Mouse (Mus musculus): ENCODE results near the gene Slc32a1.

Slc32a1 gene

DNA sequence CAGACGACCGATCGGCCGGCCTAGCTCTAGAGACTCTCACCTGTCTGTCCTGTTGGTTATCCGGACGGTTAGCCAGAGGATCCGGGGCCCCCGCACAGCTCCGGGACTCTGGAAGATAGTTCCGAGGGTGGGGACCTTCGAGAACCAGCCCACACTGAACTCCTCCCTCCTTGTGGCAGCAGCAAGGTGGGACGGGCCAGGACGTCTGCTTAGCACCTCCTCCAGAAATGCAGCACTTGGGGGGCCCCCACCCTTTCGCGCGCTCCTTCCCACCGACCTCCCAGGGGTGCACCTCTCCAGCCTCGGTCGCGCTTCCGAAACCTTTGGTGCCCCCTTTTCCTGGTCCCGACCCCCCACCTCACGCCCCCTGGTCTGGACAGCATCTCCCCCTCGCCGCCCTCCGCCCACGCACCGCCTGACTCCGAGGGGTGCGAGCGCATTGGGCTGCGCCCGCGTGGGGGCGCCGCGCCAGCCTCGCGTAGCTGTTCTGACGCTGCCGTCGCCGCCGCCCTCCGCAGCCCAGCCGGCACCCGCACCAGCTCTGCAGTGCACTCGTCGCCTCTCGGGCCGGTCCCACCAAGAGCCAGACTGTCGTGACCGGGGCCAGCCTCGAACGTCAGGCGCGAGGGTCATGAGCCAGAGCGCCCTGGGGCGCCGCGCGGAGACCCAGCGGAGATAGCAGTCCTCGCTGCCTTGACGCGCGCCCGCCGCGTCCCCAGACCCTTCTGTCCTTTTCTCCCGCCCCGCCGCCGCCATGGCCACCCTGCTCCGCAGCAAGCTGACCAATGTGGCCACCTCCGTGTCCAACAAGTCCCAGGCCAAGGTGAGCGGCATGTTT lies at the start of gene Slc32a1:
TSS of gene Slc32a1 (plus strand) at position 280 of the 838 bp plus-strand sequence.
- peak in 1 of 2 experiments; percentile 42 for DNase-seq (ENCODE audit: low spot score in 2 of 2)

DNA sequence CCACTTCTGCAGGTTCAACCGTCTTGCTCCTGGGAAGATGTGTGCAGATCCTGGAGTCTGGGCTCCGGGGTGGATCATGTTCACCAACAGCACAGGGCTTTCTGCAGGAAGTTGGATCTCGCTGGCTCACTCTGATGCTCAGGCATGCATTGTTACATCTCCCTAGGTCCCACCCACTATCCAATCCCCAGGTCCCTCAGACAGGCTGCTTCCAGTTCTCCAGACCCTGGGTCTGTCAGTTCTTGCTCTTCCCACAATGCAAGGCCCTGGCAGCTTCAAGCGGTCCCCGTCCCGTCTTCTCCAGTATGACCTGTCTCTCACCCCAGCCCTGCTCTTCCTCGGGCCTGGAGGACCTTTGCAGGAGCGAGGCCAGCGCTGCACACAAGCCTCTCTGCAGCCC lies 49.8 kb upstream of the Slc32a1 start:
- no peak for DNase-seq (ENCODE audit: low spot score in 2 of 2)

DNA sequence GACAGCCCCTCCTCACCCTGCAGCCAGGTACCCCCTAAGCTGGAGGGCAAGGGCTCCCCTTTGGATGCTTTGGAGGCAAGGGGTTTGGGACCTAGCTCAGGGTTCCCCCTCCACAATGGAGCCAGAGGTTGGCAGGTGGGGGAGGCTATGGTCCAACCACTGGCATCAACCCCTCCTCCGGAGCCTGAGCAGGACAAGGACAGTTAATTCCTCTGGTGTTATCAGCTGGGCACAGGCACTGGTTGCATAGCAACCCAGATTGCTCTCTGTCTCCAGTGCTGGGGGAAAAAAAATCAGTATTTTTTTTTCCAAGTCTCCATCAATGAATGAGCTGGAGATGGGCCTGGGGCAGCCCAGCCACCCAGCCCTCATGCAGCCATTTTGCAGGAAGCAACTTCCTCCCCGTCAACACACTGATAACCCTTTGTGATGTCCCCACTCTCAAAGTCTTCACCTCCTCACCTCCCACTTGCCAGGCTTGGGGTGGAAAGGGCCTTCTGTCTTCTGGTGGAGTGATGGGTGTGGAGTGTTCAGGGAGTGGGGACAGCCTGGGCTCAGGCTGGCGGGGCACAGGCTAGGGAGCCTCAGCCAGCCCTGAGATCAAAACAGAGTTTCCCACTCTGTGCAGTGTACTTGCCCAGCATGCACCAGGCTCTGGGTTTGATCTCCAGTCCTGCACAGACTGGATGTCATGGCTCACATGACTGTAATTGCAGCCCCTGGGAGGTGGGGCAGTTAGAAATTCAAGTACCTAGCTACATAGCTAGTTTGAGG lies 49.0 kb upstream of the Slc32a1 start:
- no peak for DNase-seq (ENCODE audit: low spot score in 2 of 2)

- no peak for DNase-seq (ENCODE audit: low spot score in 2 of 2)
These were observed 40.0 kb upstream of the Slc32a1 start for GRCm38 (mm10) chr2:158570421-158571081.

- no peak for DNase-seq (ENCODE audit: low spot score in 2 of 2)
These were observed 30.6 kb upstream of the Slc32a1 start for GRCm38 (mm10) chr2:158579979-158580378.

DNA sequence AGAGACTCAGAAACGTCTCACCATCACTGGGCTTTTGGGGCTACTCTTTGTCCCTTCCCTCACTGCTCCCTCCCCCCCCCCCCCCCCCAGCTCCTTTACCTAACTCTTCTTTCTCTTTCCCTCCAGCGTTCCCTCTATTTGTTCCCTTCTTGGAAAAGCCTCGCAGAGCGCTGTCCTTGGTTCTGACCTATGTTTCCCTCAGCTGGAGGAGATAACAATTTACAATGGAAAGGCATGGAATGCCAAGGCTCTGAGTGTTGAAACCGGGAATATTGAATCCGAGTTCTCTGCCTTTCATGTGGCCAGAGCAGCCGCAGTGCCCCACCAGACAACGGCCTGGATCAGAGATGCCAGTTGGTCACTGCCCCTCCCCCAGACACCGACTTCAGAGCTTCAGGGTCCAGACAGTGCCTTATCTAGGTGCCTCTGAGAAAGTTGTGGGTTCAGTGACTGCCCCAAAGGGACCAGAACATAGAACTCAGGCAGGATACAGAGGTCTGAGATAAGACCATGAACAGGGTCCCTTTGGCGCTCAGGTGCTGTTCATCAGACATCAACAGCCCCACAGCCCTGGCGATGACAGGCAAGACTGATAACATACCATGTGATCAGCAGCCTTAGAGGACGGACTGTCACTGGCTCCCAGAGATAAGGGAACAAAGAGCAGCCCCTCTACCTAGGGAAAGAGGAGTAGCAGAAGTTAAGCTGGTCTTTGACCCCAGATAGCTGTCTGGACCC lies 25.8 kb upstream of the Slc32a1 start:
- no peak for DNase-seq (ENCODE audit: low spot score in 2 of 2)

- DNase-seq (ENCODE audit: low spot score in 2 of 2) = no peak
These were observed 21.9 kb upstream of the Slc32a1 start for GRCm38 (mm10) chr2:158588524-158589271.

DNA sequence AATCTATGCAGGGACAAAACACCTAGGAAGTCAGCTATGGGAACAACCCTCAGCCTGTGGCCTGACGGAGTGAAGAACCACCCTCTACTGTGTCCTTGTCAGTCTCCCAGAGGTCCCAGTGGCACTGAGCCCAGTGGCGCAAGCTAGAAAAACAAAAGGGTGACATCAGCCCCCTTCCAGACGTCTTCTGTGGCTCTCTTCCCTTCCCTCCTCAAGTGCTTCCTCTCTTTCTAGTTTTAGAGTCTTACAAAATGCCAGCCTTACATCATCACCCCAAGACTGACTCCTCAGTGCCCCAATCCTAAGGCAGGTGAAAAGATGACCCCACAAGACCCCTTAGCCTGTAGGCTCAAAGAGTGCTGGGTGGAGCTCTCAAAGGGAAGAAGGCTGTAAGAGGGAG lies 20.1 kb upstream of the Slc32a1 start:
- DNase-seq (ENCODE audit: low spot score in 2 of 2) = no peak

- peak in 1 of 2 experiments; percentile 37 for DNase-seq (ENCODE audit: low spot score in 2 of 2)
These were observed 19.3 kb upstream of the Slc32a1 start for GRCm38 (mm10) chr2:158591286-158591685.

DNA sequence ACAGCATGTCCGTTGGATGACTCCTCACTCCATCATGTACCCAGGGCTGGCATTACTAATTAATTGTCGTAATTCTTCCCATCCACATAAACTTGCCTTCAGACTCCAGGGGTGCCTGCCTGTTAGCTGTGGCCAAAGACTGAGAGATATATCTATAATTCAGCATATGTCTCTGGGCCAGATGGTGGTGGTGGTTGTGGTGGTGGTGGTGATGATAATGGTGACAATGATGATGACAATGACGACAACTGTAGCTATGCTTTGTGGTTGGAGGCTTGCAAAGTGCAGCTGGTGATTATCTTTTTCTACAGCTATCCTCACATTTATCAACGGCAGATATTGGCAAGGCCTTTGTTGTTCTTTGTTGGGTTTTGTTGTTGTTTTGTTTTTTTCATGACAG lies 17.2 kb upstream of the Slc32a1 start:
- no peak for DNase-seq (ENCODE audit: low spot score in 2 of 2)

GRCm38 (mm10) chr2:158595103-158595502 lies 15.5 kb upstream of the Slc32a1 start:
- DNase-seq (ENCODE audit: low spot score in 2 of 2) = peak in 1 of 2 experiments; percentile 85

- DNase-seq (ENCODE audit: low spot score in 2 of 2) = no peak
These were observed 15.0 kb upstream of the Slc32a1 start for GRCm38 (mm10) chr2:158595577-158595976.

DNA sequence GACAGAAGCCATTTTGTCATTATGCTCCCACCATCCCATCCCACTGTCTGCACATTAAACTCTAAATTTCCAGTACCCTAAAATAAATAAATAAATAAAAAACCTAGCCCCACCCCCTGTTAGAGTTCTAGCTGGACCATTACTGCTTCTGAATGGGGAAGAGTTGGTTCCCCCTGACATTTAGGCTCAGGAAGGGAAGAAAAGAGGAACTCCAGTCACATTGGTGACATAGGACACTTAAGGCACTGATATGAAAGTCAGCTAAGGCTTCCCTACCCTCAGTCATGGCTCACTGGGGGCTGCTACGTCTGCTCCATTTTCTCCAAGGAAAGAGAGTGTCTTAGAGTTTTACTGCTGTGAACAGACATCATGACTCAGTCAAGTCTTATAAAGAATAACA lies 13.8 kb upstream of the Slc32a1 start:
- DNase-seq (ENCODE audit: low spot score in 2 of 2) = no peak

- DNase-seq (ENCODE audit: low spot score in 2 of 2) = no peak
These were observed 10.1 kb upstream of the Slc32a1 start for GRCm38 (mm10) chr2:158600517-158600916.

- DNase-seq (ENCODE audit: low spot score in 2 of 2) = no peak
These were observed 9.2 kb upstream of the Slc32a1 start for GRCm38 (mm10) chr2:158601326-158601725.

- DNase-seq (ENCODE audit: low spot score in 2 of 2) = no peak
These were observed 7.9 kb upstream of the Slc32a1 start for GRCm38 (mm10) chr2:158602663-158603062.

GRCm38 (mm10) chr2:158606511-158606964 lies 4.0 kb upstream of the Slc32a1 start:
- no peak for DNase-seq (ENCODE audit: low spot score in 2 of 2)

DNA sequence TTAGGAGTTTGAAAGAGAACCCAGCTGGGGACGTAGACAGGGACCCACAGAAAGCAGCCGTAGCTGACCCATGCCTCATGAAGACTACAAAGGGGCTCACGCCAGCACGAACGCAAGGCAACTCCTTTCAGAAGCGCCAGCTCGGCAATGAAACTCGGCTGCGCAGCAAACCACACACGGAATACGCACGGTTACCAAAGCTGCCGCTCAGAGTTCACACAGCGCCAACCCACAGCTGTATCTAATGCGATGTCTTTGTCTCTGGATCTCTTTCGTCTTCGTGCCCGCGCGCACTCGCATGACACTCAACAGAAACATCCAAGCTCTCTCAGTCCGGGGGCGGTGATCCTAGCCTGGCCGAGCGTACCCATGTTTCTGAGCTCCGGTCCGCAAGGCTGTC lies 886 bp upstream of the Slc32a1 start:
- no peak for DNase-seq (ENCODE audit: low spot score in 2 of 2)

DNA sequence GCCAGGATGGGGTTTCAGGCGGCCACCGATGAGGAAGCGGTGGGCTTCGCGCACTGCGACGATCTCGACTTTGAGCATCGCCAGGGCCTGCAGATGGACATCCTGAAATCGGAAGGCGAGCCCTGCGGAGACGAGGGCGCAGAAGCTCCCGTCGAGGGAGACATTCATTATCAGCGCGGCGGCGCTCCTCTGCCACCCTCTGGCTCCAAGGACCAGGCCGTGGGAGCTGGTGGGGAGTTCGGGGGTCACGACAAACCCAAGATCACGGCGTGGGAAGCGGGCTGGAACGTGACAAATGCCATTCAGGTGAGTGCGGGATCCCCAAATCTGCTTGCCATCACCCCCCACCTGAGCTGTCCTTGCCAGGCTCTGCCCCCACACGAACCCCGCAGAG lies 756 bp downstream of the Slc32a1 start:
- no peak for DNase-seq (ENCODE audit: low spot score in 2 of 2)

GRCm38 (mm10) chr2:158611726-158612670 lies 1.4 kb downstream of the Slc32a1 start:
- DNase-seq (ENCODE audit: low spot score in 2 of 2) = peak in 1 of 2 experiments; percentile 38

All from cerebellum, postnatal 4 days (tissue).